Mouse (Mus musculus) forebrain, embryonic 11.5 days (tissue): ENCODE measurements around the gene Map3k5. TPM values are rescaled to one million over a fixed set of nuclear protein-coding genes. Genes with fewer than 3 reads are reported as not detected.
"Not testable (repeated sequence)": the region's sequence is repeated elsewhere in the genome, so short reads cannot be mapped to it uniquely, and the experiment has no call there.

Experiments
- ATAC-seq: fragments of 200-750 bp; cut with Nextera tagmentation; replicated peaks from 2 replicates; pipeline ENCODE4 v1.8.0; 2017; ENCODE audit warnings: moderate TSS enrichment; ENCODE audit not compliant: low FRiP score
- DNase-seq: peaks from one replicate; pipeline ENCODE4 v3.0.0-alpha.2; 2017; ENCODE audit warnings: low spot score
- H3K27ac ChIP-seq: fragments of 300-500 bp; sonication (generic); 2 replicates; pipeline ENCODE4 v1.5.1; 2014; ENCODE audit warnings: low read depth, low read length
- H3K27me3 ChIP-seq: fragments of 300-500 bp; sonication (generic); 2 replicates; pipeline ENCODE4 v1.6.1; 2014; ENCODE audit warnings: mild to moderate bottlenecking, low read length, mixed read lengths; ENCODE audit not compliant: control insufficient read depth, insufficient read depth
- H3K36me3 ChIP-seq: fragments of 300-500 bp; sonication (generic); 2 replicates; pipeline ENCODE4 v1.6.1; 2014; ENCODE audit warnings: mild to moderate bottlenecking, low read length, moderate library complexity, mixed read lengths; ENCODE audit not compliant: control insufficient read depth, insufficient read depth
- H3K4me1 ChIP-seq: fragments of 300-500 bp; sonication (generic); replicated peaks from 2 replicates; pipeline ENCODE4 v1.6.1; 2014; ENCODE audit warnings: low read length, mixed read lengths; ENCODE audit not compliant: control insufficient read depth, insufficient read depth
- H3K4me2 ChIP-seq: fragments of 300-500 bp; sonication (generic); 2 replicates; pipeline ENCODE4 v1.6.1; 2014; ENCODE audit warnings: low read depth, mild to moderate bottlenecking, low read length, moderate library complexity, mixed read lengths; ENCODE audit not compliant: severe bottlenecking
- H3K4me3 ChIP-seq: fragments of 300-500 bp; sonication (generic); 2 replicates; pipeline ENCODE4 v1.5.1; 2014; ENCODE audit warnings: low read depth, low read length
- H3K9ac ChIP-seq: fragments of 300-500 bp; sonication (generic); 2 replicates; pipeline ENCODE4 v1.6.1; 2014; ENCODE audit warnings: low read length
- H3K9me3 ChIP-seq: fragments of 300-500 bp; sonication (generic); 2 replicates; pipeline ENCODE4 v1.6.1; 2016; ENCODE audit warnings: low read length, mixed read lengths; ENCODE audit not compliant: control insufficient read depth
- WGBS: fragments of 180-500 bp; shearing (Covaris S2); extraction: QIAGEN DNeasy Blood & Tissue Kit; methylation state at CpG from one replicate; pipeline ENCODE4 v1.1.7; 2014; 5-methylcytosine and 5-hydroxymethylcytosine counted together
- polyA plus RNA-seq: library from polyadenylated mRNA; unstranded; fragments of >200 nt; fragmentation: Nextera tagmentation; extraction: Ambion mirVana; gene quantifications from 2 replicates; pipeline ENCODE4 v1.2.1, GENCODE M21; 2014

Map3k5 gene
- polyA plus RNA-seq, 1 experiment from 2014 or later = 0.49 TPM

- Histone ChIP-seq H3K27me3 (no peaks in the 10 kb centered on the region), H3K4me2 (no peak overlapping the region), H3K4me3 (no peak overlapping the region), H3K9ac (no peak overlapping the region), H3K36me3 (no peaks in the 10 kb centered on the region), H3K4me1 (no peaks in the 10 kb centered on the region), H3K9me3 (no peaks in the 10 kb centered on the region), H3K27ac (no peak overlapping the region)
- ATAC-seq (no peak), DNase-seq (no peak)
- 57% methylated on average over 1 of the region's 1 CpGs for WGBS
Observed at GRCm38 (mm10) chr10:19963206-19963605, 28.9 kb downstream of the Map3k5 start.

DNA sequence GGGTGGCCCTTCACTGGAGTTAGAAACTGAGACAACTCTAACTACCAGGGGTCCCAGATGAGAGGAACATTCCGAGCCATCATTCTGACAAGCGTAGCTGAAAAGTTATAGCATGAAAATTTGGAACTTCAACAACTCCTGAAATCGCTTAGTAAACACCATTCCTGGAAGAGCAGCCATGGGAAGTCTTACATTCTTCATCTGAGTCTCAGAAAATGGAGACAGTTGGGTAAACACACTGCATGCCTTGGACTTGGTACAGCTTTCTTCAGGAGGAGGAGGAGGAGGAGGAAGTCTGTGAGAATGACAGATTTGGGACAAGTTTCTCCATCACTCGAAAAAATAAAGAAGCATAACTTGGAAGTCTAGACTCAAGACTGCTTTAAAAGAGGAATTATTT is 29.8 kb downstream of the Map3k5 start:
- Histone ChIP-seq H3K36me3 (no peaks in the 10 kb centered on the region), H3K9me3 (no peaks in the 10 kb centered on the region), H3K4me3 (no peak overlapping the region), H3K9ac (no peak overlapping the region), H3K4me2 (no peak overlapping the region), H3K27ac (no peak overlapping the region), H3K27me3 (no peaks in the 10 kb centered on the region), H3K4me1 (no peaks in the 10 kb centered on the region)
- no peak for DNase-seq
- no peak for ATAC-seq
- WGBS = 91% methylated on average over 4 of the region's 4 CpGs

GRCm38 (mm10) chr10:19966597-19966996 is 32.3 kb downstream of the Map3k5 start:
- H3K4me3 ChIP-seq = no peak overlapping the region

DNA sequence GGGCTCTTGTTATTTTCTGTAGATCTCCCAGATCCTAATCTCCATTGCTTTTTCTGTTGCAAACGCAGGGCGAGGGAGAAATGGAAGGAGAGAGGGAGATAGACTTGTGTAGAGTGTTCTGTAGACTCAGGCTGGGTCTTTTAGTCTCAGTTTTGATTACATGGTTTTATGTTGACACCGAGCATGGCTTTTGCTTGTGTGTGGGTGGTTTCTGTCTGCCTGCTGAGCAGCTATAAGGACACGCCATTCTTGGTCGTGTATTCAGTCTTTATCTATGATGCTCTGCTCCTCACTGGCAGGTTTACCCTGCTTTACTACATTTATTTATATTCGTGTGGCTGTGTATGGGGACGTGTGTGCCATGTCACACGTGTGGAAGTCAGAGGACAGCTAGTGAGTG is 34.2 kb downstream of the Map3k5 start:
- Histone ChIP-seq H3K4me1 (no peaks in the 10 kb centered on the region), H3K9me3 (no peaks in the 10 kb centered on the region), H3K9ac (no peak overlapping the region), H3K36me3 (no peaks in the 10 kb centered on the region), H3K27me3 (no peaks in the 10 kb centered on the region), H3K27ac (no peak overlapping the region), H3K4me2 (no peak overlapping the region), H3K4me3 (no peak overlapping the region)
- WGBS = 87% methylated on average over 8 of the region's 8 CpGs
- DNase-seq (no peak), ATAC-seq (no peak)

More at GRCm38 (mm10) chr10:19966597-19966996, 32.3 kb downstream of the Map3k5 start:
- no peak for DNase-seq
- Histone ChIP-seq H3K27ac (no peak overlapping the region), H3K9ac (no peak overlapping the region), H3K9me3 (no peaks in the 10 kb centered on the region), H3K27me3 (no peaks in the 10 kb centered on the region), H3K36me3 (no peaks in the 10 kb centered on the region), H3K4me1 (no peaks in the 10 kb centered on the region), H3K4me2 (no peak overlapping the region)
- 89% methylated on average over 6 of the region's 6 CpGs for WGBS
- no peak for ATAC-seq

- 91% methylated on average over 14 of the region's 14 CpGs for WGBS
- no peak for DNase-seq
Observed at GRCm38 (mm10) chr10:19969831-19970460, 35.7 kb downstream of the Map3k5 start.

DNA sequence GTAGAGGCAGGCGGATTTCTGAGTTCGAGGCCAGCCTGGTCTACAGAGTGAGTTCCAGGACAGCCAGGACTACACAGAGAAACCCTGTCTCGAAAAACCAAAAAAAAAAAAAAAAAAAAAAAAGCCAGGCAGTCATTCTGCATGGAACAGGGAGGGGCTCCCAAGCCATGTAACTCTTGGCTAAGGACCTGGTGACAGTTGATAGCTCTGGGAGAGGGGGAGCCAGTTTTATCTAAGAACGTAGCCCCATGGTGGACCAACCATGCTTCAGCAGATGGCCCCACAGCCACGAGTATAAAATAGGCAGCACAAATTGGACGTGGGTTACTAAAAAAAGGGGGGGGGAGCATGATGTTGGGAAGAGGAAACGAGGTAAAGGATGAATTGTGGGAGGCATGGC is 37.2 kb downstream of the Map3k5 start:
- H3K4me1 ChIP-seq, H3K9ac ChIP-seq, H3K27ac ChIP-seq, H3K4me3 ChIP-seq, DNase-seq, H3K36me3 ChIP-seq, H3K4me2 ChIP-seq, H3K9me3 ChIP-seq, ATAC-seq, H3K27me3 ChIP-seq: not testable (repeated sequence)
- WGBS = 81% methylated on average over 6 of the region's 7 CpGs

More at GRCm38 (mm10) chr10:19969831-19970460, 35.7 kb downstream of the Map3k5 start:
- no peak overlapping the region for H3K27ac ChIP-seq
- H3K4me2 ChIP-seq = no peak overlapping the region
- no peak for ATAC-seq
- no peaks in the 10 kb centered on the region for H3K36me3 ChIP-seq
- no peaks in the 10 kb centered on the region for H3K27me3 ChIP-seq
- H3K4me3 ChIP-seq = no peak overlapping the region
- no peak overlapping the region for H3K9ac ChIP-seq
- no peaks in the 10 kb centered on the region for H3K4me1 ChIP-seq
- H3K9me3 ChIP-seq = no peaks in the 10 kb centered on the region

- no peaks in the 10 kb centered on the region for H3K36me3 ChIP-seq
- 93% methylated on average over 12 of the region's 12 CpGs for WGBS
- DNase-seq = no peak
Observed at GRCm38 (mm10) chr10:19973321-19974108, 39.2 kb downstream of the Map3k5 start.

DNA sequence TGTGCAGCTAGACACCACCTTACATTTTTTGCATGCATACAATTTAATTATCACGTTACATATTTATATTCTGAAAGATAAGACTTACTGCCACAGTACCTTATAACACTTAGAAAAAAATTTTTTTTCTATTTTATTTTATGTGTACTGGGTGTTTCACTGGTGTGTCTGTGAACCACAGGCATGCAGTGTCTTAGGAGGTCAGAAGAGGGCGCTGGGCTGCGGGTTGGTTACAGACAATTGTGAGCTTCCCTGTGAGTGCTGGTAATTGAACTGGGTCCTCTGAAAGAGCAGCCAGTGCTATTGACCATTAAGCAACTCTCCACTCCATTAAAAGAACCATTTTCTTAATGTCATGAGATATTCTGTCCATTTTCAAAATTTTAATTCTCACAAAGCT is 43.3 kb downstream of the Map3k5 start:
- DNase-seq = no peak
- H3K27me3 ChIP-seq = no peaks in the 10 kb centered on the region
- H3K9ac ChIP-seq = no peak overlapping the region
- no peak overlapping the region for H3K27ac ChIP-seq
- 85% methylated on average over 3 of the region's 3 CpGs for WGBS
- no peaks in the 10 kb centered on the region for H3K4me1 ChIP-seq
- no peaks in the 10 kb centered on the region for H3K9me3 ChIP-seq
- ATAC-seq = no peak
- no peaks in the 10 kb centered on the region for H3K36me3 ChIP-seq
- no peak overlapping the region for H3K4me3 ChIP-seq
- no peak overlapping the region for H3K4me2 ChIP-seq

More at GRCm38 (mm10) chr10:19973321-19974108, 39.2 kb downstream of the Map3k5 start:
- H3K4me1 ChIP-seq = no peaks in the 10 kb centered on the region
- H3K4me3 ChIP-seq = no peak overlapping the region
- no peak for ATAC-seq
- H3K9me3 ChIP-seq = no peaks in the 10 kb centered on the region
- no peak overlapping the region for H3K9ac ChIP-seq
- H3K27me3 ChIP-seq = no peaks in the 10 kb centered on the region
- H3K27ac ChIP-seq = no peak overlapping the region
- H3K4me2 ChIP-seq = no peak overlapping the region
